Mouse (Mus musculus) limb, embryonic 15.5 days (tissue): ENCODE data around the gene Mbd5. TPM values are rescaled to one million over a fixed set of nuclear protein-coding genes. Genes with fewer than 3 reads are reported as not detected.
"Not testable (repeated sequence)": the region's sequence is repeated elsewhere in the genome, so short reads cannot be mapped to it uniquely, and the experiment has no call there.

Experiments
- ATAC-seq: fragments of 200-750 bp; cut with Nextera tagmentation; 2 replicates; pipeline ENCODE4 v1.8.0; 2017; ENCODE audit warnings: low read depth, moderate TSS enrichment; ENCODE audit not compliant: insufficient number of reproducible peaks, low FRiP score, low TSS enrichment
- H3K27ac ChIP-seq: fragments of 300-500 bp; sonication (generic); 2 replicates; pipeline ENCODE4 v1.5.1; 2015; ENCODE audit warnings: moderate library complexity, mild to moderate bottlenecking, inconsistent platforms
- H3K27me3 ChIP-seq: fragments of 300-500 bp; sonication (generic); 2 replicates; pipeline ENCODE4 v1.6.1; 2015; ENCODE audit warnings: inconsistent platforms
- H3K36me3 ChIP-seq: fragments of 300-500 bp; sonication (generic); 2 replicates; pipeline ENCODE4 v1.6.1; 2015; ENCODE audit warnings: inconsistent platforms
- H3K4me1 ChIP-seq: fragments of 300-500 bp; sonication (generic); 2 replicates; pipeline ENCODE4 v1.6.1; 2015; ENCODE audit warnings: inconsistent platforms
- H3K4me2 ChIP-seq: fragments of 300-500 bp; sonication (generic); 2 replicates; pipeline ENCODE4 v1.6.1; 2015; ENCODE audit warnings: mild to moderate bottlenecking, inconsistent platforms
- H3K4me3 ChIP-seq: fragments of 300-500 bp; sonication (generic); 2 replicates; pipeline ENCODE4 v1.5.1; 2015; ENCODE audit warnings: mild to moderate bottlenecking, inconsistent platforms
- H3K9ac ChIP-seq: fragments of 300-500 bp; sonication (generic); 2 replicates; pipeline ENCODE4 v1.6.1; 2015; ENCODE audit warnings: inconsistent platforms
- H3K9me3 ChIP-seq: fragments of 300-500 bp; sonication (generic); 2 replicates; pipeline ENCODE4 v1.6.1; 2016; ENCODE audit warnings: inconsistent platforms
- WGBS: fragments of 180-500 bp; shearing (Covaris S2); methylation state at CpG from one replicate; pipeline ENCODE4 v1.1.7; 2015; 5-methylcytosine and 5-hydroxymethylcytosine counted together
- polyA plus RNA-seq: library from polyadenylated mRNA; unstranded; fragments of >200 nt; fragmentation: Nextera tagmentation; extraction: Ambion mirVana; gene quantifications from 2 replicates; pipeline ENCODE4 v1.2.1, GENCODE M21; 2015

Mbd5 gene
- polyA plus RNA-seq, 1 experiment from 2014 or later, result 28.8 TPM

GRCm38 (mm10) chr2:49177015-49177414 is 227.7 kb downstream of the Mbd5 start:
- no peak for ATAC-seq
- Histone ChIP-seq H3K36me3 (no peaks in the 10 kb centered on the region), H3K9me3 (no peaks in the 10 kb centered on the region), H3K27ac (no peak overlapping the region), H3K4me2 (no peak overlapping the region), H3K27me3 (no peaks in the 10 kb centered on the region), H3K9ac (no peak overlapping the region), H3K4me1 (no peaks in the 10 kb centered on the region), H3K4me3 (no peak overlapping the region)
- WGBS, result 88% methylated on average over 3 of the region's 3 CpGs

- 67% methylated on average over 2 of the region's 2 CpGs for WGBS
- Histone ChIP-seq H3K9me3 (no peaks in the 10 kb centered on the region), H3K27me3 (no peaks in the 10 kb centered on the region), H3K4me2 (no peak overlapping the region), H3K4me3 (no peak overlapping the region), H3K27ac (no peak overlapping the region), H3K4me1 (no peaks in the 10 kb centered on the region), H3K36me3 (no peaks in the 10 kb centered on the region), H3K9ac (no peak overlapping the region)
- ATAC-seq, result no peak
These were observed 241.7 kb downstream of the Mbd5 start for GRCm38 (mm10) chr2:49190984-49191383.

GRCm38 (mm10) chr2:49191695-49192094 is 242.4 kb downstream of the Mbd5 start:
- ATAC-seq, result no peak
- no peaks in the 10 kb centered on the region for H3K4me1 ChIP-seq
- 97% methylated on average over 3 of the region's 3 CpGs for WGBS
- H3K9me3 ChIP-seq, result no peaks in the 10 kb centered on the region
- no peak overlapping the region for H3K9ac ChIP-seq
- H3K27ac ChIP-seq, result no peak overlapping the region
- no peak overlapping the region for H3K4me3 ChIP-seq
- no peak overlapping the region for H3K4me2 ChIP-seq
- no peaks in the 10 kb centered on the region for H3K36me3 ChIP-seq
- no peaks in the 10 kb centered on the region for H3K27me3 ChIP-seq

GRCm38 (mm10) chr2:49204081-49204480 is 254.8 kb downstream of the Mbd5 start:
- Histone ChIP-seq H3K27ac (no peak overlapping the region), H3K4me3 (no peak overlapping the region), H3K4me1 (no peaks in the 10 kb centered on the region), H3K9me3 (no peaks in the 10 kb centered on the region), H3K27me3 (no peaks in the 10 kb centered on the region), H3K4me2 (no peak overlapping the region), H3K9ac (no peak overlapping the region), H3K36me3 (no peaks in the 10 kb centered on the region)
- no peak for ATAC-seq
- WGBS, result 71% methylated on average over 1 of the region's 1 CpGs

- H3K27me3 ChIP-seq, H3K4me2 ChIP-seq, H3K4me1 ChIP-seq, H3K9me3 ChIP-seq, H3K36me3 ChIP-seq, ATAC-seq, H3K4me3 ChIP-seq, H3K9ac ChIP-seq, H3K27ac ChIP-seq: not testable (repeated sequence)
- WGBS, result 92% methylated on average over 1 of the region's 1 CpGs
These were observed 256.4 kb downstream of the Mbd5 start for GRCm38 (mm10) chr2:49205692-49206091.

GRCm38 (mm10) chr2:49209349-49209748 is 260.0 kb downstream of the Mbd5 start:
- H3K9me3 ChIP-seq, result no peaks in the 10 kb centered on the region
- no peak overlapping the region for H3K9ac ChIP-seq
- WGBS, result 92% methylated on average over 3 of the region's 3 CpGs
- no peaks in the 10 kb centered on the region for H3K36me3 ChIP-seq
- no peak overlapping the region for H3K4me2 ChIP-seq
- H3K4me1 ChIP-seq, result no peaks in the 10 kb centered on the region
- H3K27ac ChIP-seq, result no peak overlapping the region
- ATAC-seq, result no peak
- H3K4me3 ChIP-seq, result no peak overlapping the region
- no peaks in the 10 kb centered on the region for H3K27me3 ChIP-seq

GRCm38 (mm10) chr2:49210408-49210807 is 261.1 kb downstream of the Mbd5 start:
- H3K4me2 ChIP-seq, result no peak overlapping the region
- WGBS, result 85% methylated on average over 1 of the region's 1 CpGs
- H3K9me3 ChIP-seq, result no peaks in the 10 kb centered on the region
- no peak overlapping the region for H3K9ac ChIP-seq
- ATAC-seq, result no peak
- no peak overlapping the region for H3K27ac ChIP-seq
- H3K4me1 ChIP-seq, result no peaks in the 10 kb centered on the region
- no peak overlapping the region for H3K4me3 ChIP-seq
- no peaks in the 10 kb centered on the region for H3K27me3 ChIP-seq
- H3K36me3 ChIP-seq, result no peaks in the 10 kb centered on the region

- Histone ChIP-seq H3K9ac (no peak overlapping the region), H3K27ac (no peak overlapping the region), H3K36me3 (no peaks in the 10 kb centered on the region), H3K27me3 (no peaks in the 10 kb centered on the region), H3K4me3 (no peak overlapping the region), H3K4me1 (no peaks in the 10 kb centered on the region), H3K9me3 (no peaks in the 10 kb centered on the region), H3K4me2 (no peak overlapping the region)
- no peak for ATAC-seq
These were observed 280.4 kb downstream of the Mbd5 start for GRCm38 (mm10) chr2:49229725-49230124.

GRCm38 (mm10) chr2:49234064-49234463 is 284.8 kb downstream of the Mbd5 start:
- Histone ChIP-seq H3K36me3 (no peaks in the 10 kb centered on the region), H3K27ac (no peak overlapping the region), H3K9ac (no peak overlapping the region), H3K4me3 (no peak overlapping the region), H3K4me1 (no peaks in the 10 kb centered on the region), H3K4me2 (no peak overlapping the region), H3K9me3 (no peaks in the 10 kb centered on the region), H3K27me3 (no peaks in the 10 kb centered on the region)
- 70% methylated on average over 2 of the region's 2 CpGs for whole genome bisulfite sequencing
- no peak for ATAC-seq

GRCm38 (mm10) chr2:49241715-49242114 is 292.4 kb downstream of the Mbd5 start:
- no peak overlapping the region for H3K27ac ChIP-seq
- 89% methylated on average over 4 of the region's 4 CpGs for WGBS
- H3K9me3 ChIP-seq, result no peaks in the 10 kb centered on the region
- no peak for ATAC-seq
- no peaks in the 10 kb centered on the region for H3K36me3 ChIP-seq
- no peak overlapping the region for H3K4me3 ChIP-seq
- no peak overlapping the region for H3K9ac ChIP-seq
- H3K4me1 ChIP-seq, result no peaks in the 10 kb centered on the region
- H3K27me3 ChIP-seq, result no peaks in the 10 kb centered on the region
- H3K4me2 ChIP-seq, result no peak overlapping the region

GRCm38 (mm10) chr2:49264092-49264491 is 314.8 kb downstream of the Mbd5 start:
- Histone ChIP-seq H3K27ac (no peak overlapping the region), H3K9ac (no peak overlapping the region), H3K9me3 (no peaks in the 10 kb centered on the region), H3K36me3 (no peaks in the 10 kb centered on the region), H3K4me1 (no peaks in the 10 kb centered on the region), H3K27me3 (no peaks in the 10 kb centered on the region), H3K4me2 (no peak overlapping the region), H3K4me3 (no peak overlapping the region)
- 64% methylated on average over 2 of the region's 2 CpGs for WGBS
- ATAC-seq, result no peak

GRCm38 (mm10) chr2:49272295-49272967 is 323.1 kb downstream of the Mbd5 start:
- H3K9ac ChIP-seq, result no peak overlapping the region
- H3K27ac ChIP-seq, result no peak overlapping the region
- WGBS, result 30% methylated on average over 11 of the region's 11 CpGs
- H3K4me1 ChIP-seq, result no peaks in the 10 kb centered on the region
- H3K4me3 ChIP-seq, result no peak overlapping the region
- H3K27me3 ChIP-seq, result no peaks in the 10 kb centered on the region
- H3K9me3 ChIP-seq, result no peaks in the 10 kb centered on the region
- H3K4me2 ChIP-seq, result no peak overlapping the region
- H3K36me3 ChIP-seq, result no peaks in the 10 kb centered on the region
- ATAC-seq, result no peak
